Mouse (Mus musculus) right cerebral cortex, postnatal 14 days (tissue): ENCODE data around the gene Cfap74.

Source experiments
- DNase-seq: peaks from one replicate; pipeline ENCODE4 v3.0.0; 2022

Cfap74 gene

GRCm38 (mm10) chr4:155505067-155505466 is 96.1 kb downstream of the Cfap74 start:
- no peak for DNase-seq

- DNase-seq: no peak
Measured at GRCm38 (mm10) chr4:155505671-155506295, 96.8 kb downstream of the Cfap74 start.

- DNase-seq: no peak
Measured at GRCm38 (mm10) chr4:155508614-155509013, 99.6 kb downstream of the Cfap74 start.

- no peak for DNase-seq
Measured at GRCm38 (mm10) chr4:155510981-155511380, 102.0 kb downstream of the Cfap74 start.

- DNase-seq: no peak
Measured at GRCm38 (mm10) chr4:155514810-155515209, 105.8 kb downstream of the Cfap74 start.
